Mouse (Mus musculus) lung, embryonic 14.5 days (tissue): ENCODE results near the gene Tspan14. TPM values are rescaled to one million over a fixed set of nuclear protein-coding genes. Genes with fewer than 3 reads are reported as not detected.

ENCODE experiments used
- ATAC-seq: fragments of 200-750 bp; cut with Nextera tagmentation; 2 replicates; pipeline ENCODE4 v1.8.0; 2017; ENCODE audit warnings: mild to moderate bottlenecking, moderate TSS enrichment, moderate library complexity; ENCODE audit not compliant: insufficient read depth
- DNase-seq: peaks from one replicate; pipeline ENCODE4 v3.0.0-alpha.2; 2015
- H3K27ac ChIP-seq: fragments of 300-500 bp; sonication (generic); 2 replicates; pipeline ENCODE4 v1.5.1; 2014; ENCODE audit warnings: low read depth, mild to moderate bottlenecking, moderate library complexity
- H3K27me3 ChIP-seq: fragments of 300-500 bp; sonication (generic); 2 replicates; pipeline ENCODE4 v1.6.1; 2014; ENCODE audit warnings: low read length, control low read depth; ENCODE audit not compliant: insufficient read depth
- H3K36me3 ChIP-seq: fragments of 300-500 bp; sonication (generic); 2 replicates; pipeline ENCODE4 v1.6.1; 2014; ENCODE audit warnings: control low read depth; ENCODE audit not compliant: insufficient read depth
- H3K4me1 ChIP-seq: fragments of 300-500 bp; sonication (generic); 2 replicates; pipeline ENCODE4 v1.6.1; 2014; ENCODE audit warnings: antibody characterized with exemption, control low read depth; ENCODE audit not compliant: insufficient read depth
- H3K4me2 ChIP-seq: fragments of 300-500 bp; sonication (generic); 2 replicates; pipeline ENCODE4 v1.6.1; 2014; ENCODE audit warnings: mild to moderate bottlenecking
- H3K4me3 ChIP-seq: fragments of 300-500 bp; sonication (generic); 2 replicates; pipeline ENCODE4 v1.5.1; 2014; ENCODE audit warnings: low read depth, low read length
- H3K9ac ChIP-seq: fragments of 300-500 bp; sonication (generic); 2 replicates; pipeline ENCODE4 v1.6.1; 2014
- H3K9me3 ChIP-seq: fragments of 300-500 bp; sonication (generic); 2 replicates; pipeline ENCODE4 v1.6.1; 2016; ENCODE audit warnings: low read depth, low read length, control low read depth
- CTCF ChIP-seq: IDR thresholded peaks from 2 replicates; pipeline ENCODE4 v1.5.1; 2016; ENCODE audit warnings: antibody characterized with exemption, low read depth
- WGBS: fragments of 180-500 bp; shearing (Covaris S2); extraction: QIAGEN DNeasy Blood & Tissue Kit; methylation state at CpG from one replicate; pipeline ENCODE4 v1.1.7; 2014; 5-methylcytosine and 5-hydroxymethylcytosine counted together
- polyA plus RNA-seq: library from polyadenylated mRNA; unstranded; fragments of >200 nt; fragmentation: Nextera tagmentation; extraction: Ambion mirVana; gene quantifications from 2 replicates; pipeline ENCODE4 v1.2.1, GENCODE M21; 2014

Tspan14 gene
- polyA plus RNA-seq, 1 experiment from 2014 or later = 105 TPM

- Histone ChIP-seq H3K9me3 (no peaks in the 10 kb centered on the region), H3K9ac (no peak overlapping the region), H3K27ac (no peak overlapping the region), H3K4me2 (no peak overlapping the region), H3K27me3 (no peaks in the 10 kb centered on the region), H3K36me3 (0 out of 2 replicates have a peak, but pooled peaks cover 5% of the 10 kb centered on the region), H3K4me1 (peaks cover 17% of the 10 kb centered on the region; the same call in 1 of the 2 replicates), H3K4me3 (no peak overlapping the region)
- ATAC-seq = no peak
- no peak for TF ChIP-seq CTCF
- DNase-seq = no peak
- WGBS = 79% methylated on average over 9 of the region's 9 CpGs
These were observed 34.4 kb downstream of the Tspan14 start for GRCm38 (mm10) chr14:40932225-40932624.

GRCm38 (mm10) chr14:40931115-40931829 lies 35.3 kb downstream of the Tspan14 start:
- peaks cover 17% of the 10 kb centered on the region; the same call in 1 of the 2 replicates for H3K4me1 ChIP-seq

GRCm38 (mm10) chr14:40929943-40930342 lies 36.7 kb downstream of the Tspan14 start:
- 76% methylated on average over 2 of the region's 2 CpGs for WGBS
- H3K9ac ChIP-seq = no peak overlapping the region
- H3K27ac ChIP-seq = no peak overlapping the region

More at GRCm38 (mm10) chr14:40931115-40931829, 35.3 kb downstream of the Tspan14 start:
- H3K4me2 ChIP-seq = no peak overlapping the region
- 51% methylated on average over 3 of the region's 3 CpGs for WGBS
- H3K36me3 ChIP-seq = 0 out of 2 replicates have a peak, but pooled peaks cover 5% of the 10 kb centered on the region
- no peak for DNase-seq
- peak; percentile 39; the same call in 1 of the 2 replicates for ATAC-seq
- peak overlapping the region; percentile 67 for H3K27ac ChIP-seq
- no peak overlapping the region for H3K4me3 ChIP-seq
- H3K9ac ChIP-seq = no peak overlapping the region
- H3K27me3 ChIP-seq = no peaks in the 10 kb centered on the region
- no peak for TF ChIP-seq CTCF
- H3K9me3 ChIP-seq = no peaks in the 10 kb centered on the region

GRCm38 (mm10) chr14:40928897-40929296 lies 37.7 kb downstream of the Tspan14 start:
- Histone ChIP-seq H3K36me3 (0 out of 2 replicates have a peak, but pooled peaks cover 5% of the 10 kb centered on the region), H3K27ac (no peak overlapping the region)
- DNase-seq = no peak

More at GRCm38 (mm10) chr14:40929943-40930342, 36.7 kb downstream of the Tspan14 start:
- no peak for DNase-seq
- H3K9me3 ChIP-seq = no peaks in the 10 kb centered on the region
- no peak overlapping the region for H3K4me2 ChIP-seq
- no peak overlapping the region for H3K4me3 ChIP-seq
- ATAC-seq = no peak
- 0 out of 2 replicates have a peak, but pooled peaks cover 5% of the 10 kb centered on the region for H3K36me3 ChIP-seq
- no peaks in the 10 kb centered on the region for H3K27me3 ChIP-seq
- H3K4me1 ChIP-seq = peaks cover 14% of the 10 kb centered on the region; the same call in 1 of the 2 replicates
- no peak for TF ChIP-seq CTCF

GRCm38 (mm10) chr14:40927041-40927440 lies 39.6 kb downstream of the Tspan14 start:
- H3K27ac ChIP-seq = no peak overlapping the region
- DNase-seq = no peak
- 47% methylated on average over 2 of the region's 2 CpGs for WGBS
- H3K27me3 ChIP-seq = no peaks in the 10 kb centered on the region
- peaks cover 8% of the 10 kb centered on the region; the same call in 1 of the 2 replicates for H3K36me3 ChIP-seq
- no peaks in the 10 kb centered on the region for H3K9me3 ChIP-seq
- TF ChIP-seq CTCF = no peak
- H3K4me1 ChIP-seq = peaks cover 15% of the 10 kb centered on the region; the same call in 1 of the 2 replicates
- 0 out of 2 replicates have a peak, but pooled peaks have one; percentile 42 for ATAC-seq
- H3K4me3 ChIP-seq = no peak overlapping the region
- no peak overlapping the region for H3K9ac ChIP-seq
- H3K4me2 ChIP-seq = no peak overlapping the region

More at GRCm38 (mm10) chr14:40928897-40929296, 37.7 kb downstream of the Tspan14 start:
- Histone ChIP-seq H3K4me2 (no peak overlapping the region), H3K9ac (no peak overlapping the region), H3K4me3 (no peak overlapping the region), H3K4me1 (peaks cover 18% of the 10 kb centered on the region; the same call in 1 of the 2 replicates), H3K9me3 (no peaks in the 10 kb centered on the region), H3K27me3 (no peaks in the 10 kb centered on the region)
- no peak for TF ChIP-seq CTCF
- ATAC-seq = no peak
- WGBS = 83% methylated on average over 5 of the region's 5 CpGs

GRCm38 (mm10) chr14:40924378-40925113 lies 42.1 kb downstream of the Tspan14 start:
- 0 out of 2 replicates have a peak, but pooled peaks cover 4% of the 10 kb centered on the region for H3K4me1 ChIP-seq
- no peaks in the 10 kb centered on the region for H3K27me3 ChIP-seq
- TF ChIP-seq CTCF = no peak
- ATAC-seq = peak; percentile 55; the same call in 1 of the 2 replicates
- H3K4me2 ChIP-seq = no peak overlapping the region
- no peaks in the 10 kb centered on the region for H3K9me3 ChIP-seq
- H3K27ac ChIP-seq = peak overlapping the region; percentile 65; the same call in 1 of the 2 replicates
- DNase-seq = peak; percentile 60
- peaks cover 8% of the 10 kb centered on the region; the same call in 1 of the 2 replicates for H3K36me3 ChIP-seq
- no peak overlapping the region for H3K4me3 ChIP-seq
- WGBS = 39% methylated on average over 10 of the region's 10 CpGs
- H3K9ac ChIP-seq = no peak overlapping the region
